Mouse (Mus musculus): ENCODE results near the gene Erbb2.

GRCm38 (mm10) chr11:98469761-98470714, 57.8 kb downstream of the Erbb2 start:
- TF ChIP-seq CTCF (IDR thresholded peaks at IDR 0.05; ENCODE audit: low read depth) = no peak
- no peak for TF ChIP-seq EP300 (IDR thresholded peaks at IDR 0.05; ENCODE audit: low read depth)

Data from liver, postnatal 0 days (tissue).